Mouse (Mus musculus) bone marrow macrophage, adult 2 months (primary cell): ENCODE measurements around the gene Zp2.

Experiments
- CTCF ChIP-seq: IDR thresholded peaks from 2 replicates; pipeline ENCODE4 v1.5.1; 2012; ENCODE audit warnings: low read depth, mild to moderate bottlenecking, low read length, moderate library complexity
- POLR2A ChIP-seq: IDR thresholded peaks from 2 replicates; pipeline ENCODE4 v1.6.1; 2012; ENCODE audit warnings: mild to moderate bottlenecking, low read depth, low read length, borderline replicate concordance

GRCm38 (mm10) chr7:120145191-120145590 is at the start of gene Zp2:
- no peak for TF ChIP-seq CTCF
- no peak for TF ChIP-seq POLR2A
